Mouse (Mus musculus) left cerebral cortex, postnatal 36 days (tissue): ENCODE measurements around the gene Prss45. TPM values are rescaled to one million over a fixed set of nuclear protein-coding genes. Genes with fewer than 3 reads are reported as not detected.

ENCODE experiments used
- DNase-seq, 2 experiments: peaks; one replicate each; pipeline ENCODE4 v3.0.0; 2021 to 2022; ENCODE audit warnings: low spot score in 2 of 2, mixed read lengths in 1 of 2
- intact Hi-C: fragments of 180-260 bp; cut with DNase I; formaldehyde crosslinking; loops from one replicate; pipeline ENCODE4 v1.15.1; 2025
- total RNA-seq, 2 experiments: library from RNA; stranded (reverse); gene quantifications; 2 replicates each; pipeline ENCODE4 v1.2.3; 2021

The Prss45 gene
- total RNA-seq, 2 experiments from 2014 or later = 0.52 to 0.66 TPM

DNA sequence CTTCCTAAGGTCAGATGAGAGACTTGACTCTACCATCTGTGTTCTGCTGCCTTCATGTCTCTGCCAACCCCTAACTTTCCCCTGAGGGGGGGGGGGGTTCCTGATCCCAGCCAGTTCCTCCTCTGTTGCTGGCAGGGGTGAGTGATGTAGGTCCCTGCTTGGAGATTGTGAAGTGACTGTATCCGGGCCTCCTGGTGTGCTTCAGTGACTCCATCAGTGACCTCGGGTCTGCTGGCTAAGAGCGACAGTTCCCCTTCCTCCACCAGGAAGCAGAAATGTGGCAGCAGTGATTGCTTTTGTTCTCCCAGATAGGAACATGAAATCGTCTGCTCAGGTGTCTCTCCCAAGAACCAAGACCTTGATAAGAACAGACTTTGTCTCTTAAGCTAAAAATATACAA lies 22.5 kb downstream of the Prss45 start:
- no peak for DNase-seq
- intact Hi-C loops = no loop called here

DNA sequence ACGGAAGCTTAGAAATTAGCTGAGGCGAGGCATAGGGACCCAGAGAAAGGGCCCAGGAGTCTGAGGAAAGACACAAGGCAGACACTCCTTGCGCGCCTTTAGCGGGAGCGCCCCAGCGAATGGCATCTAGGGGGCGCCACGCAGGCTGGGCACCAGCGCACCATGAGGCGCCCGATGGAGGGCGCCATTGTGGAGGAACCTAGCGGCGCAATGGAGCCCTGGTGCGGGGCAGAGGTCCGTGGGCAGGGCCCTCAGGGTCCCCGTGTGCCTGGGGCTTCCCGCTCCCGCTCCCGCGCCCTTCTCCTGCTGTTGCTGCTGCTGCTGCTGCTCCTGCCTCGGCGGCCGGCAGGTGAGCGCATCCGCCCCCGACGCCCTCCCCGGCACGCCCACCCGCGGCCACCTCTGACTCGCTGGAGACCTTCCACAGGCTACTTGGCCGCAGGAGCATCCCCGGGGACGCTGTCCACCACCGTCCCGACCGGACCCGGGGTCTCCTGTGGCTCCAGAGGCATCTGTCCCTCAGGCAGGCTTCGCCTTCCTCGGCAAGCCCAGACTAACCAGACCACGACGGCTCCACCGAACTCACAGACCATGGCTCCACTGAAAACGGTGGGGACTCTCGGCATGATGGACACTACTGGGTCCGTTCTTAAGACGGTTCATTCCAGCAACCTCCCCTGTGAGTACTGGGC lies 23.5 kb downstream of the Prss45 start, which contains the start of gene Prss50:
TSS of gene Prss50 (plus strand) at position 187 of the 692 bp plus-strand sequence.
- intact Hi-C loops = no loop called here
- no peak for DNase-seq

DNA sequence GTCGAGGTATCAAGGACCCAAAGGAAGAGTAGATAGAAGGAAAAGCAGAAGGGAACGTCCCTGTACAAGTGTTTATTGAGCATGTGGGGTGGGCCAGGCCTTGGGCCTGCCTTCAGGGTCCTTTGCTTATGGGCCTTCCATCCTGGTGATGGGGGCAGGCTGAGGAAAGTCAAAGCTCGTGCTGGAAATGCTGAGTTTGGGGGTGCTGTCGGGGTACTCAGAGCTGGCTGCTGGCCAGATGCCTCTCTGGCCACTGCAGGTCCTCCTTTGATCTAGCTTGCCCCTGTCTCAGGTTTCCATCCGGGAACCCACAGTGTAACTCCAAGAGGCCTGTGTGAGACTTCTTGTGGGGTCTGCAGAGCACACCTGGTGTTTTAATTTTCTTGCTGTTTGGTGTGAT lies 24.1 kb downstream of the Prss45 start:
- intact Hi-C loops = no loop called here
- DNase-seq = no peak

DNA sequence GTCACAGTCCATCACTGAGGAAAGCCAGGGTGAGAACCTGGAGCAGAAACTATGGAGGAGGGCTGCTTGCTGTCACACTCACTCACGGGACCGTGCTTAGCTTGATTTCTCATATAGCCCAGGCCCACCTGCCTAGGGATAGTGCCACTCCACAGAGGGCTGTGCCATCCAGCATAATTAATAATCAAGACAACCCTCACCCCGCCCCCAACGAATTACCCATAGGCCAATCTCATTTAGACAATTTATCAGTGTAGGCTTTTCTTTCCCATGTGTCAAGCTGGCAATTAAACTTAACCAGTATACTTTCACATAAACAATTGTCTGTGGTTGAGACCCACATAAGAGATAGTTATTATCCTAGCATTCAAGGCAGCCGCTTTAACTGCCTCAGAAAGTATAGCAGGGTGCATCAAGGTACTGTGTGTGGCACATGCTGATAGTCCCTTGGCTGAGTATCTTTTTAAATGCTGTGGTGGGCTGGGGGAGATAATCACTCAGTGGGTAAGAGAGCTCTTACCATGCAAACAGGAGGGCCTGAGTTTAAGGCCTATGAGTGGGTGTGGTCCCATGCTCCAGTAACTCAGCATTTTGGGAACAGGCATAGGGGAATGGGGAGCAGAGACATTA lies 24.7 kb downstream of the Prss45 start:
- no peak for DNase-seq
- intact Hi-C loops = no loop called here

DNA sequence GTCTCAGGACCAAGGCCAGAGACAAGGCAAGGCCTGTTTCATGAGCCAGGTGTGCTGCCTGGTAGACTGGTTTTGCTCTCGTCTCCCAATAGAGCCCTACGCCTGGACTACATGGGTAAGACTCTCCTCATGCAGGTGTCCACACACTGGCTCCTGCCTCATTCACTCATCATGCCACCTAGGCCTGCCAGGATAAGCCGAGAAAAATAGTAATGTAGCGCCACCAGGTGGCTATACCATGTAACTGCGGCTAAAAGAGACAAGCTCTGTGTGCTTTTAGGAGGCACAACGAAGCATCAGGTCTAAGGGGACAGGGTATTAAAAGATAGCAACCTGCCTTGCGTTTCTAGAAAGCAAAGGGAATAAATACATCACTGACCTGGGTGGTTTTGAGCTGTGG lies 36.6 kb downstream of the Prss45 start:
- intact Hi-C loops = loop anchor here (2.0 to 5.0 kb wide), 3 partner anchors 89 to 459 kb away; no protein-coding TSS in a partner anchor
- DNase-seq = peak; percentile 42 to 64

DNA sequence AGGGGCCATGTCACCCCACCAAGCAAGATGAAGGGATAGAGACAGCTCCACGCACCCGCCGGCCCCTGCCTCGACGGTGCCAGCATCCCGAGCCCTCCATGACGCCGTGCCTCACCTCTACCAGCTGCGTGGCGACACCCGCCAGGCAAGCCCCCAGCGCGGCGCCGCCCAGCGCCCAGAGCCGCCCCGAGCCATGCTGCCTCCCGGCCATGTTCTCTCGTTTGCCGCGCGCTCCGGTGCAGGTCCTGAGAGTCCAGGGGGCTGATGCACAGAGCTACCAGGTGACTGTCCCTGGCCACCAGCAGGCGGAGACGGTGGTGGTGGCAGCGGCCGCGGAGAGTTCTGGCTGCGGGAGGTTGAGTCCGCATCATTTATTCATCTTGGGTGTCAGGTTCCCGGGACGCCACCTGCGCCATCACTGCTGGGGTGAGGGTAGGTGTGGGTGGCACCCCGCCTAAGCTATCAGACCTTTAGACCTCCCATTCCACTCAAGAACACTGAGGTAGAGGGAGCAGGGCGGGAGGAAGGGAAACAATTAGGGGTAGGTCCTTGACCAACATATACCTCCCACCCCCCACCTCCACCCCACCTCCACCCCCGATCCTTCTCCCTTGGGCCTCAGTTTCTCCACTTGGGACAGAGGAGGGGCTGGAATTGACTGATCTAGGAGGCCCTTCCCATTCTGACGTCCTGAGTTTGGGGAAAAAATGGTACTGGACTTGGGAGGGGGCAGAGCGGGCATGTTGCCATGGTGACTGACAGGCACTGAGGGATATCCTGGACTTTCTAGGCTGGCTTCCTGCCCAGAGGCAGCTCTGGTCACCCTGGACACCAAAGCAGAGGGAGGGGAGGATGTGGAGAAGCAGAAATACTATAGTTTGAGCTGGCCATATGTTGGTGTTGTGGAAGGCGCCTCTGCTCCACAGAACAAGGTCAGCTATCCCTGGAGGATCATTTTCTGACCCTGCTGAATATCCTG lies 39.6 kb downstream of the Prss45 start:
- DNase-seq = no peak
- intact Hi-C loops = loop anchor here (5.0 kb wide), 2 partner anchors 92 to 462 kb away; no protein-coding TSS in a partner anchor

DNA sequence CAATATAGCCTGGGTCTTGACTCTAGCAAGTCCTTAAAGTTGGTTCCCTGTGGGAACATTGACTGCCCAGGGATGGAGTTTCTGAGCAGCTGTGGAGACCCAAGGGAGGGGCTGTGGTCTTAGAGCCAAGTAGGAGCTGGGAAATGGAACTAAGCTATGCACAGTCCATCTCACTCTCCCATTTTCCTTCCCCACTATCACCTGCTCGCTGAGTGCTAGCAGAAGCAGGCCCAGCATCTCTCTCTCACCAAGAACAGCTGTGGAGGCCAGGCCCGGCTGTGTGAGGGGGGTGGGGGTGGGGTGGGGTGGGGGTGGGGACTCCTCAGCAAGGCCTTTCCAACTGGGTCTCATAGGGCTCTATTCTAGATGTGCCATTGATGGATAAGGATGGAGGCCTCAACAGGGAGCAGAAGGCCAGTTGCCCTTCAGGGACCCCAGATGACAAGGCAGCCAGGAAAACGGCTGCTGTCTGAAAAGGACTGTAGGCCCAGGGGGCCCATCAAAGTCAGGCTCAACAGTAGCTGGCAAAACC lies 40.3 kb downstream of the Prss45 start:
- no peak for DNase-seq
- intact Hi-C loops = loop anchor here (5.0 kb wide), 2 partner anchors 92 to 462 kb away; no protein-coding TSS in a partner anchor

DNA sequence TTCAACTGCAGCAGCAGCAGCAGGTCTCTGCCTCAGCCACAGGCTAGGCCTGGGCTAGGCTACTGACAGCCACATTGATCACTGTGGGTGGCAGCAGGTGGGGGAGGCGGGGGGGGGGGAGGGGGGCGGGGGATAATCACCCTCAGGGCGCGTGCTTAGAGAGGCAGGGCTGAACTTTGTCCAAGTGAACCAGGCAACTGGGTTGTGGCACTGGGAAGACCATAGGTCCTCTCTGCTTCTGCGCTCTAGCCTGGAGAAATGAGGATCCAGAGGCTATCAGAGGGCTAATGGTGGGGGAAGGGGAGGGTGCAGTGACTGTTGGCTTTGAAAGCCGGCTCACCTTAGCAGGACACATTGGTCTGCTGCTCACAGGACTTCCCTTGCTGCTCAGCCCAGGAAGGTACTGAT lies 40.9 kb downstream of the Prss45 start:
- DNase-seq = no peak
- intact Hi-C loops = no loop called here

DNA sequence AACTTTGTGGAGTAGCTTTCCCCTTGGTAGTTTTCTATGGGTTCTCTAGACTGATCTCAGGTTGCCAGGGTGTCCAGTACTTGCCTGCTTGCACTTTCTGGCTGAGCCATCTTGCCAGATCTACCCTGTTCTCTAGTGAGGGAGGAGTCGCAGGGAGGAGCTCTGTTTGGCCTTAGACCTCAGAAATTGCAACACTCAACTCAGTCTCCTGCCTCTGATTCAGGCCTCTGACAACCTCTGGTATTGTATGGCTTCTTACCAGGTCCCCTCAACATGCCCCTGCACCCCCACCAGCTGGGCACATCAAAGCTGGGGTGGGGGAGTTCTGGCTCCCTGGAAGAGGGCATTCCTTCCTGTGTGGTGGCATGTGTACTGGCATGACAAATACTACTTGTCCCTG lies 43.0 kb downstream of the Prss45 start:
- no peak for DNase-seq
- intact Hi-C loops = no loop called here

DNA sequence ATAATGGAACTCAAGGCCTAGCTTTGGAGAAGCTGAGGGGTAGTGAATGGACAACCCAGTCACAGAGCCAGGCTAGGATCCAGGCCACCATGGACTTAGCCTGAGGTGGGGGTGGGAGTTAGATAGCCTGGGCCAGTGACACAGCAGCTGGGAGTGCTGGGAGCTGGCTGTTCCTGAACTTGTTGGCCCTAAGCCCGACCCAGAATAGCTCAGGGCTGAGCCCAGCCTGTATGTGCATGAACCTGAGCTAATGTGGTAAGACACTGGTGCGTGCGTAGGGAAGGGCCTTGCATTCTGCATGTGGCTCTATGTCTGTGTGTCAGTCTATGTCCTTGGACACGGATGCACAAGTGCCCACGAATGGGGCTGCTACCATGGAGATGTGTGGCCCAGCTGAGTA lies 43.5 kb downstream of the Prss45 start:
- DNase-seq = no peak
- intact Hi-C loops = no loop called here

DNA sequence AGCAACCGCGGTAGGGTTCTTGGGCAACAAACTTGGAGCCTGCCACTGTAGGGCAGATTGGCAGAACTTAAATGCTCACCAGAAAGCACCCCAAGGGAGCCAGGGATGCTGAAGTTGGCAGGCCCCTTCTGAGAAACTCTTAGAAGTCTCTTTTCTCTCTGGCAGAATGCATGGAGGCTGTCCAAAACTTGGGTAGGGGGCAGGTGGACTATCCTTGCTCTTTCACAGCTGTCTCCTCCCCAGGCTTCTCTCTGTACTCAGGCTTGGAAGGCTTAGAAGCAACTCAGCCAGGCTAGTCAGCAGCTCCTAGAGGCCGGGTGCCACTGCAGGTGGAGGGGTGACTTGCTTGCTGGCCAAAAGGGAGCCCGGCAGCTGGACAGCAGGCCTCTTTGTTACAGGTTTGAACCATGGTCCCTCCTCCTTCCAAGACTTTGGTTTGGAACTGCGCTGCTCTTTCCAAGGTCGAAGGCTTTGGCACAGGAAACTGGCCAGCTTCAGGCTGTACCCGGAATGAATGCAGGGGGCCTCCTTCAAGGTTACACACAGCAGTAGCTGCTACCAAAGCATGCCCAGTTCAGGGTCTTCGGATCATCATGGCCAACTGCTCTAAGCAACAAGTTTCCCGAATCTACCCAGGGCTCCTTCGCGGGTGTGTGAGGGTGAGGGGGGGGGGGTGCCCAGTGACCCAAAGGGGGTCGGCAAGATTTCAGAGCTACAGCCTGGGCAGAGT lies 45.0 kb downstream of the Prss45 start, which contains the start of gene Als2cl:
TSS of gene Als2cl (plus strand) at position 680 of the 730 bp plus-strand sequence.
- intact Hi-C loops = no loop called here
- peak in 1 of 2 experiments; percentile 18 for DNase-seq

DNA sequence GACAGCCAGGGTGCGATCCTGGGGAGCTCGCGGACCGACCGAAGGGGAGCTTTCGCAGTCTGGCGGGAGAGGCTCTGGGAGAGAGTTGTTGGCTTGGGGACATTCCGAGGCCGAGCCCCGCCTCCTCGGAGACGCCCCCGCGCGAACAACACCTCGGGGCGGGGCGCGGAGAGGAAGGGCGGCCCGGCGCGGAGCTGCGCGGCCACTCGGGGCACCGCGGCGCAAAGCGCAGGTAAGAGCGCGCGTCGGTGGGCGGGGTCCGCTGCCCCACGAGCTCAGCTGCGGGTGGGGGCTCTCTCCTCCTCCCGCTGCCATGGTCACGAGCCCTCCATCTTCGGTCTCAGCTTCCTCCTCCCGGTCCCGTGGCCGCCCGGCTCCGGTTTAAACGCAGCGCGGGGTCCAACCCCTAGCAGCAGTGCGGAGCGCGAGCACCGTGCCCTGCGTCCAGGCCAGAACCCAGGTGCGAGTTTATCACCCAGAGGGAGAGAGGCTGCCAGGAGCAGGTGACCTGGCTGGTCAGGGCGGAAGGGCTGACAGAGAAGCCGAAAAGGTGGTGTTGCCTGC lies 45.7 kb downstream of the Prss45 start, which contains the start of gene Tmie:
TSS of gene Tmie (minus strand) at position 116 of the 564 bp plus-strand sequence.
- intact Hi-C loops = no loop called here
- DNase-seq = peak in 1 of 2 experiments; percentile 22

DNA sequence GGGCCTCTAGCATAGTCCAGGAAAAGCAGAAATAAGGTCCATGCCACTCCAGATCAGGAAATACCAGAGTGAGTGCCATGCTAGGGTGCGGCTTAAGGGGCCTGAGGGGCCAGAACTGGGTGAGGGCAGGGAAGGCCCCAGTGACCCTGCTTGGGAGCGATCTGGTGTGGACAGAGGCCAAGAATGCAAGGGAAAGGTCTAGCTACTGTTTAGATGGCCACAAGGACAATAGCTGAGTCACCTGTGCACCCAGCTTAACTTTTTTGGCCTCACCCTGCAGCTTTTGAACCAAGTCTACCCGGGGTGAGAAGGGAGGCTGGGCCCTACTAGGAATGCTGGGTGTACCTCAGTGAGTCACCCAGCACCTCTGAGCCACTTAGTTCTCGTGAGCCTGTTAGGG lies 46.4 kb downstream of the Prss45 start:
- intact Hi-C loops = no loop called here
- DNase-seq = no peak

DNA sequence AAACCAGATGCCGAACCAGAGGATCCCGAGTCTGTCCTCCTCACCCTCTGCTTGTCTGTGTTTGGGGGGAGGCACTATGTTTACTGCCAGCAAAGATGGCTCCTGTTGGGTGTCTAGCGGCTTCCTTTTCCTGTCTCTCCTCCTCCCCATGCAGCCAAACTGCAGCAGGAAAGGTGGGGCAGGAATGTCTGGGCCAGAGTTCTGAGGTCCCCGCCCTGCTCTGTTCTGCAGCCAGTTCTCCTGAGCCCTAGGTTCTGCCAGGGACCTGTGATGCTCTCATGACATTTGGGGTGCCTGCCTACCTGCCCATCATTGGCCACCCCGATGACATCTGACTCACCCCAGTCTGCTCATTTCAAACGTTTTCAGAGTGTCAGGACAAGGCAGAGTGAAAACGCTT lies 47.6 kb downstream of the Prss45 start:
- DNase-seq = no peak
- intact Hi-C loops = no loop called here

DNA sequence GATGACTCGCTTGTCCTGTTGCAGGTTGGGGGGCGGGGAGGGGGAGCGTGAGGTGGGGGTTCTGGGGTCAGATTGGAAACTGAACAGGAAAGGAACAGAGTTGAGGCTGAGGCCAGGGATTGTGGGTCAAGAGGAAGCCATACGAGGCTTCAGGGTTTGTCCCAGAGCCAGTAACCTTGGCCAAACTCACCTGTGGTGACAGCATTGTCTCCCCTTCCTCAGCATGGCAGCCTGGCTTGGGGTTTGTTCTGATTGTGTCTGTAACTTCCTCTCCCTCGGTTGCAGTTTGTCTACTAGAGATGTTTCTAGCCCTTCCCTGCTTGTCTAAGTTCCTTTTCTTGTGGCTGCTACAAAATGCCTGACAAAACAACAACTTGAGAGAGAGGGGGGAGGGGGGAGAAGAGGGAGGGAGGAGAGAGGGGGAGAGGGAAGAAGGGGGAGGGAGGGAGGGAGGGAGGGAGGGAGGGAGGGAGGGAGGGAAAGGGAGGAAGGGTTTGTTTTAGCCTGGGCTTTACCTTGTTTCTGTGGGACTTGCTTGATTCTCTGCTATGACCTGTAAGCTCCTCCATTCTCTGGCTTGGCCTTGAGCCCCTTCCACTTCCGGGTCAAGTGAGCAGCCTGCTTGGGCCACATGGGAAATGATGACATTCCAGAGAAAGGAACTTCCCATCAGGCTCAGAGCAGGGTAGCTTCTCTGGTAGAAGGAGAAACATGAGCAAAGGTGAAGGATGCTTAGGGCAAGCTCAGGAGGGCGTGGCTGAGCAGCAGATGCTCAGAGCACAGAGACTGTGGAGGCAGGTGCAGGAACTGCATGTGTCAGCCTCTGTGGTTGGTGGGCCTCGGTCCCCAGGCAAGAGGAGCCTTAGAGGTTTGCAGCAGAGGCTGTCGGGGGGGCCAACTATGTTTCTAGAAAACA lies 53.3 kb downstream of the Prss45 start:
- intact Hi-C loops = no loop called here
- DNase-seq = no peak

DNA sequence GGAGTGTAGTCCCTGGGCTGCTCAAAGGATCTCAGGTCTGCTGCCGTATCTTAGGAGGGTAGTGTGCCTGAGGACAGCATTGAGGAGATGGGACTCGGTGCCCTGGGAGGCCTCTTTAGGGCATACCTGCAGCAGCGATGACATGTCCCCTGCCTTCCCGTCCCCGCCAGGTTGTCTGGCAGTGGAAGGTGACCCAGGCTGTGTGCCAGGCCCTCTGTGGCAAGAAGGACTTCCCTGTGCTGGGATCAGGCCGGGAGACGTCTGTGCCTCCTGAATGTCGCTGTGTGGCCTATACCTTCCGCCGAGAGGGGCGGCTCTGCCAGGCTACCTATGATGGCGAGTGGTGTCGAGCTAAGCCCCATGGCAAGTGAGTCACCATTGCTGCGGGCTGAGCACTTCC lies 54.5 kb downstream of the Prss45 start:
- DNase-seq = no peak
- intact Hi-C loops = no loop called here

DNA sequence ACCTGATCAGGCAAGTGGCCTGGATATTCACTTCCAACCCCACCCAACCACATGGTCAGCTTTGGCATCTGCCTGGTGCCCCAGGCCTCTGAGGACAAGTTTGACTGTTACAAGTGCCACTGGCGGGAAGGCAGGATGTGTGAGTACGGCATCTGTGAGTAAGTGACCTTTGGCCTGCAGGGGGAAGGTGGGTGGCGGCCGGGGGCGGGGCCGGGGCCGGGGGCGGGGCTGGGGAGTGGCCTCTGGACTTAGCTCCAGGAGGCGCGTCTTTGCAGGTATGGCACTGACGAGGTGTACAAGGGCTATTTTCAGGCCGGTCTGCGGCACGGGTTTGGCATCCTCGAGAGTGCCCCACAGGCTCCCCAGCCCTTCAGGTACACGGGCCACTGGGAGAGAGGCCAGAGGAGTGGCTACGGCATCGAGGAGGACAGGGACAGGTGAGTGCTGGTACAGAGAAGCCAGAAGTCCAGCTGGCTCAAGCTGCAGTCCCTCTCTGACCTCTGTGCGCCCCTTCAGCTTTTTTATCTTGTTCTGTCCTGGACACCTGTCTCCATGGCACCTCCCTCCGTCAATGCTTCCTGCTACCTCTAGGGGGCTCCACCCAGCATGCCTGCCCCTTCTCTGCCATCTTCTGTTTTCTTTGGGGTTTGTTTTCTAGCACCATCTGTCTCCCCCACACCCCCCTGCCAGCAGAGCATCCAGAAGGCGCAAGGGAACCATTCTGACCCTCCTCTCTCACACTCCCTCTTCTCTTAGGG lies 55.8 kb downstream of the Prss45 start:
- DNase-seq = no peak
- intact Hi-C loops = no loop called here
